Comparison of ENCODE assay signal across 21 mouse cellular contexts in genomic region chr11:87398402-87398801, GRCm38 (mm10). TPM values are rescaled to one million over a fixed set of nuclear protein-coding genes. Genes with fewer than 3 reads are reported as not detected.
DNase-seq lines count a peak whose midpoint lies in the region; ATAC-seq and TF ChIP-seq lines count a peak whose summit lies in the region.
"Had no signal": no experiment of that assay in that cellular context is flagged by ENCODE, and none has a peak within 500 bp of the region (broad histone marks: within the 10 kb centered on the region; RNA-seq: fewer than 3 reads in every experiment).

No protein-coding gene starts in this region.

- peak; percentile 29; the same call in 1 of the 2 replicates for TF ChIP-seq CTCF in kidney, postnatal 0 days (IDR thresholded peaks at IDR 0.05; ENCODE audit: low read depth)
- TF ChIP-seq CTCF in midbrain, postnatal 0 days (IDR thresholded peaks at IDR 0.05): peak; percentile 46
- TF ChIP-seq CTCF in stomach, postnatal 0 days (IDR thresholded peaks at IDR 0.05; ENCODE audit: low read depth): peak; percentile 48

- H3K27me3 ChIP-seq in kidney, postnatal 0 days (ENCODE audit: insufficient read depth, low read length): no peaks in the 10 kb centered on the region
- H3K27me3 ChIP-seq in midbrain, postnatal 0 days (ENCODE audit: insufficient read depth, low read length): no peaks in the 10 kb centered on the region
- no peaks in the 10 kb centered on the region for H3K27me3 ChIP-seq in midbrain, embryonic 10.5 days (ENCODE audit: low read depth, poor library complexity, severe bottlenecking)
- no peaks in the 10 kb centered on the region for H3K27me3 ChIP-seq in stomach, postnatal 0 days (ENCODE audit: control insufficient read depth, insufficient read depth, low read length)
- H3K27me3 ChIP-seq: embryonic facial prominence, embryonic 15.5 days; stomach, embryonic 15.5 days had no signal

- no peak for ATAC-seq in kidney, postnatal 0 days (replicated peaks; ENCODE audit: low FRiP score, low read depth)
- no peak for ATAC-seq in midbrain, postnatal 0 days (ENCODE audit: low FRiP score)
- ATAC-seq in stomach, postnatal 0 days (ENCODE audit: low FRiP score, low TSS enrichment): no peak

- DNase-seq in kidney, postnatal 0 days (ENCODE audit: low spot score): peak; percentile 4
- no peak for DNase-seq in kidney, postnatal 14 days
- DNase-seq in midbrain, postnatal 0 days (ENCODE audit: low spot score): peak; percentile 10
- no peak for DNase-seq in midbrain, embryonic 10.5 days (ENCODE audit: low spot score)
- peak; percentile 13 for DNase-seq in ES-E14 (ENCODE audit: low read depth, low spot score)
- DNase-seq in stomach, postnatal 0 days (ENCODE audit: low spot score): no peak
- DNase-seq in urinary bladder, postnatal 10 days (ENCODE audit: low spot score): no peak
- DNase-seq in spleen, adult 12 weeks (ENCODE audit: low spot score): no peak
- DNase-seq: cerebellum, adult 18-20 months; cerebellum, postnatal 25 days; gastrocnemius, adult 2 months; lung, adult 18-20 months; midbrain, embryonic 14.5 days; thymus, adult 2 months had no signal

- no peak overlapping the region for H3K4me3 ChIP-seq in kidney, postnatal 0 days (replicated peaks; ENCODE audit: low read depth, low read length)
- no peak overlapping the region for H3K4me3 ChIP-seq in midbrain, postnatal 0 days (ENCODE audit: low read depth, low read length)
- no peak overlapping the region for H3K4me3 ChIP-seq in midbrain, embryonic 10.5 days
- H3K4me3 ChIP-seq in ES-E14 (ENCODE audit: insufficient read depth in 1 of 2, low read depth in 1 of 2, low read length in 2 of 2, poor library complexity in 1 of 2, severe bottlenecking in 1 of 2): no peak overlapping the region
- no peak overlapping the region for H3K4me3 ChIP-seq in stomach, postnatal 0 days (ENCODE audit: low read depth, low read length)
- H3K4me3 ChIP-seq: embryonic facial prominence, embryonic 15.5 days; forebrain, embryonic 10.5 days; gastrocnemius, adult 2 months; hindbrain, embryonic 10.5 days; myocyte; stomach, embryonic 15.5 days had no signal

- 89% methylated on average over 2 of the region's 2 CpGs for WGBS in kidney, postnatal 0 days
- WGBS in midbrain, postnatal 0 days: 94% methylated on average over 2 of the region's 2 CpGs
- 95% methylated on average over 2 of the region's 2 CpGs for WGBS in midbrain, embryonic 10.5 days
- 90% methylated on average over 2 of the region's 2 CpGs for WGBS in stomach, postnatal 0 days

- H3K27ac ChIP-seq in kidney, postnatal 0 days: no peak overlapping the region
- H3K27ac ChIP-seq in midbrain, postnatal 0 days (ENCODE audit: low read depth, low read length): no peak overlapping the region
- no peak overlapping the region for H3K27ac ChIP-seq in midbrain, embryonic 10.5 days (replicated peaks)
- H3K27ac ChIP-seq in ES-E14 (ENCODE audit: insufficient read depth, low read depth, low read length, poor library complexity, severe bottlenecking): no peak overlapping the region
- H3K27ac ChIP-seq in stomach, postnatal 0 days (replicated peaks): no peak overlapping the region
- H3K27ac ChIP-seq: embryonic facial prominence, embryonic 15.5 days; forebrain, embryonic 10.5 days; gastrocnemius, adult 2 months; hindbrain, embryonic 10.5 days; macrophage; stomach, embryonic 15.5 days had no signal

- no peak overlapping the region for H3K4me2 ChIP-seq in kidney, postnatal 0 days (ENCODE audit: low read length)
- H3K4me2 ChIP-seq in midbrain, postnatal 0 days (ENCODE audit: low read depth, low read length, poor library complexity, severe bottlenecking): no peak overlapping the region
- H3K4me2 ChIP-seq in stomach, postnatal 0 days (replicated peaks; ENCODE audit: low read depth): no peak overlapping the region
- H3K4me2 ChIP-seq: embryonic facial prominence, embryonic 15.5 days; stomach, embryonic 15.5 days had no signal

- H3K36me3 ChIP-seq in kidney, postnatal 0 days (ENCODE audit: insufficient read depth, low read length): no peaks in the 10 kb centered on the region
- H3K36me3 ChIP-seq in midbrain, postnatal 0 days (ENCODE audit: insufficient read depth, low read length): no peaks in the 10 kb centered on the region
- peaks cover 40% of the 10 kb centered on the region for H3K36me3 ChIP-seq in midbrain, embryonic 10.5 days
- no peaks in the 10 kb centered on the region for H3K36me3 ChIP-seq in ES-E14 (ENCODE audit: control insufficient read depth, insufficient read depth, low read length, poor library complexity, severe bottlenecking)
- H3K36me3 ChIP-seq in stomach, postnatal 0 days (ENCODE audit: control insufficient read depth, insufficient read depth, low read length): no peaks in the 10 kb centered on the region
- H3K36me3 ChIP-seq: stomach, embryonic 15.5 days had no signal

- in situ Hi-C loops in ES-E14 (cut with MboI; ENCODE audit: low sequenced_read_pairs in 2 of 2, unreplicated experiment in 2 of 2): no loop called here

- H3K9me3 ChIP-seq in kidney, postnatal 0 days (replicated peaks; ENCODE audit: low read length): no peaks in the 10 kb centered on the region
- H3K9me3 ChIP-seq in midbrain, postnatal 0 days (ENCODE audit: low read length): no peaks in the 10 kb centered on the region
- H3K9me3 ChIP-seq in midbrain, embryonic 10.5 days (replicated peaks): no peaks in the 10 kb centered on the region
- H3K9me3 ChIP-seq in ES-E14 (ENCODE audit: control insufficient read depth, insufficient read depth, low read depth, low read length): no peaks in the 10 kb centered on the region; the same call in 1 of the 2 replicates
- H3K9me3 ChIP-seq in stomach, postnatal 0 days (ENCODE audit: control insufficient read depth, low read length): no peaks in the 10 kb centered on the region
- H3K9me3 ChIP-seq: embryonic facial prominence, embryonic 15.5 days; forebrain, embryonic 10.5 days; hindbrain, embryonic 10.5 days; stomach, embryonic 15.5 days had no signal

- H3K9ac ChIP-seq in kidney, postnatal 0 days (ENCODE audit: low read depth, low read length): no peak overlapping the region
- no peak overlapping the region for H3K9ac ChIP-seq in midbrain, postnatal 0 days (replicated peaks; ENCODE audit: low read length, poor library complexity, severe bottlenecking)
- H3K9ac ChIP-seq in ES-E14 (ENCODE audit: insufficient read depth, low read depth, low read length, poor library complexity, severe bottlenecking): no peak overlapping the region
- no peak overlapping the region for H3K9ac ChIP-seq in stomach, postnatal 0 days (ENCODE audit: low read length)
- H3K9ac ChIP-seq: embryonic facial prominence, embryonic 15.5 days; stomach, embryonic 15.5 days had no signal

- H3K4me1 ChIP-seq in kidney, postnatal 0 days (replicated peaks; ENCODE audit: insufficient read depth, low read length): no peaks in the 10 kb centered on the region
- H3K4me1 ChIP-seq in midbrain, postnatal 0 days (ENCODE audit: insufficient read depth, low read length): no peaks in the 10 kb centered on the region
- no peaks in the 10 kb centered on the region for H3K4me1 ChIP-seq in midbrain, embryonic 10.5 days
- no peaks in the 10 kb centered on the region for H3K4me1 ChIP-seq in ES-E14 (ENCODE audit: control insufficient read depth in 2 of 2, insufficient read depth in 2 of 2, low read length in 2 of 2, poor library complexity in 1 of 2)
- no peaks in the 10 kb centered on the region for H3K4me1 ChIP-seq in stomach, postnatal 0 days (replicated peaks; ENCODE audit: control insufficient read depth, insufficient read depth)
- H3K4me1 ChIP-seq: embryonic facial prominence, embryonic 15.5 days; stomach, embryonic 15.5 days had no signal

- TF ChIP-seq EP300 in stomach, postnatal 0 days (optimal IDR thresholded peaks at IDR 0.05): no peak

TF ChIP-seq in ES-E14, 5 proteins besides CTCF, POLR2A, EP300 and RAD21:
- TF ChIP-seq HCFC1 (IDR thresholded peaks at IDR 0.05; ENCODE audit: borderline replicate concordance, insufficient read depth, low read length) (no peak), CHD2 (IDR thresholded peaks at IDR 0.05; ENCODE audit: low read depth, low read length) (no peak)

RNA-seq across cellular contexts. Expression of gene Rad51c, which starts 6.4 kb away (rescaled TPM):
- 3.5 and 4.7 TPM in 2 replicates for polyA plus RNA-seq in kidney, postnatal 0 days (2015; fragmentation: Nextera tagmentation; extraction: Ambion mirVana)
- total RNA-seq in midbrain, postnatal 0 days (2014; rRNA removed): 2.0 and 2.4 TPM in 2 replicates
- polyA plus RNA-seq in midbrain, postnatal 0 days (2015; fragmentation: Nextera tagmentation; extraction: Ambion mirVana): 1.8 and 2.1 TPM in 2 replicates
- polyA plus RNA-seq in midbrain, embryonic 10.5 days (2016; fragmentation: Nextera tagmentation; extraction: Ambion mirVana): 13.1 and 15.1 TPM in 2 replicates
- total RNA-seq in ES-E14 (2012; rRNA removed): 6.7 and 9.9 TPM in 2 replicates
- 1.7 and 1.8 TPM in 2 replicates for polyA plus RNA-seq in stomach, postnatal 0 days (2015; fragmentation: Nextera tagmentation; extraction: Ambion mirVana)

RNA-seq across cellular contexts. Expression of gene Tex14, which starts 6.5 kb away (rescaled TPM):
- polyA plus RNA-seq in kidney, postnatal 0 days (2015; fragmentation: Nextera tagmentation; extraction: Ambion mirVana): 0.55 and 0.57 TPM in 2 replicates
- 0.66 and 4.0 TPM in 2 replicates for total RNA-seq in midbrain, postnatal 0 days (2014; rRNA removed)
- polyA plus RNA-seq in midbrain, postnatal 0 days (2015; fragmentation: Nextera tagmentation; extraction: Ambion mirVana): 0.31 and 0.35 TPM in 2 replicates
- polyA plus RNA-seq in midbrain, embryonic 10.5 days (2016; fragmentation: Nextera tagmentation; extraction: Ambion mirVana): 0.37 TPM in 1 of 2 replicates, not detected in the other
- total RNA-seq in ES-E14 (2012; rRNA removed): 10.4 and 11.4 TPM in 2 replicates
- polyA plus RNA-seq in stomach, postnatal 0 days (2015; fragmentation: Nextera tagmentation; extraction: Ambion mirVana): 0.98 and 1.6 TPM in 2 replicates
- total RNA-seq: gastrocnemius, adult 2 months; granulocyte monocyte progenitor cell, adult 5-6 weeks had no signal
- polyA plus RNA-seq: forebrain, embryonic 10.5 days; hindbrain, embryonic 10.5 days had no signal

RNA-seq across cellular contexts. Expression of gene Ppm1e, which starts 39.6 kb away (rescaled TPM):
- 2.1 and 2.3 TPM in 2 replicates for polyA plus RNA-seq in kidney, postnatal 0 days (2015; fragmentation: Nextera tagmentation; extraction: Ambion mirVana)
- 78.4 and 102 TPM in 2 replicates for total RNA-seq in midbrain, postnatal 0 days (2014; rRNA removed)
- polyA plus RNA-seq in midbrain, postnatal 0 days (2015; fragmentation: Nextera tagmentation; extraction: Ambion mirVana): 19.2 and 20.8 TPM in 2 replicates
- polyA plus RNA-seq in midbrain, embryonic 10.5 days (2016; fragmentation: Nextera tagmentation; extraction: Ambion mirVana): 5.8 and 8.5 TPM in 2 replicates
- 0.54 and 0.63 TPM in 2 replicates for total RNA-seq in ES-E14 (2012; rRNA removed)
- 0.84 and 1.1 TPM in 2 replicates for polyA plus RNA-seq in stomach, postnatal 0 days (2015; fragmentation: Nextera tagmentation; extraction: Ambion mirVana)

Comparison
In these comparisons a context has a peak if more than half of its experiments do, and no peak if none do; other contexts are left out.
1. DNase-seq: peak in kidney, postnatal 0 days (single experiment), midbrain, postnatal 0 days (single experiment) and ES-E14 (single experiment); none in kidney, postnatal 14 days (single experiment), midbrain, embryonic 10.5 days (single experiment), stomach, postnatal 0 days (single experiment), urinary bladder, postnatal 10 days (single experiment) and spleen, adult 12 weeks (single experiment).
2. Peak in every context shown above with its lines, with median percentiles within 50 percentile points of each other: CTCF ChIP-seq.